Mouse (Mus musculus) thymus, adult 2 months (tissue): ENCODE measurements around the gene Pde4d. TPM values are rescaled to one million over a fixed set of nuclear protein-coding genes. Genes with fewer than 3 reads are reported as not detected.

Experiments
- DNase-seq: peaks from one replicate; pipeline ENCODE4 v3.0.0; 2021
- H3K27ac ChIP-seq: fragments of 200-500 bp; 2 replicates; pipeline ENCODE4 v1.5.1; 2012; ENCODE audit warnings: low read length, control low read depth; ENCODE audit not compliant: control insufficient read depth, insufficient read depth
- H3K27me3 ChIP-seq: fragments of 200-500 bp; 2 replicates; pipeline ENCODE4 v1.6.1; 2012; ENCODE audit warnings: mild to moderate bottlenecking, low read length, moderate library complexity, mixed read lengths; ENCODE audit not compliant: control insufficient read depth, insufficient read depth
- H3K36me3 ChIP-seq: fragments of 200-500 bp; 2 replicates; pipeline ENCODE4 v1.6.1; 2012; ENCODE audit warnings: mild to moderate bottlenecking, low read length, moderate library complexity; ENCODE audit not compliant: control insufficient read depth, insufficient read depth
- H3K4me1 ChIP-seq: fragments of 200-500 bp; replicated peaks from 2 replicates; pipeline ENCODE4 v1.6.1; 2012; ENCODE audit warnings: low read length; ENCODE audit not compliant: control insufficient read depth, insufficient read depth
- H3K4me3 ChIP-seq: fragments of 200-500 bp; 2 replicates; pipeline ENCODE4 v1.5.1; 2012; ENCODE audit warnings: mild to moderate bottlenecking, low read length, control low read depth, moderate library complexity; ENCODE audit not compliant: control insufficient read depth, insufficient read depth
- CTCF ChIP-seq: fragments of 200-500 bp; IDR thresholded peaks from 2 replicates; pipeline ENCODE4 v1.5.1; 2012; ENCODE audit warnings: mild to moderate bottlenecking, control low read depth, low read length, moderate library complexity, borderline replicate concordance; ENCODE audit not compliant: control insufficient read depth, poor library complexity, insufficient read depth; ENCODE audit errors: extremely low read depth
- POLR2A ChIP-seq: fragments of 200-500 bp; IDR thresholded peaks from 2 replicates; pipeline ENCODE4 v1.6.1; 2012; ENCODE audit warnings: mild to moderate bottlenecking, low read length, control low read depth, moderate library complexity; ENCODE audit not compliant: control insufficient read depth, poor library complexity, insufficient read depth; ENCODE audit errors: extremely low read depth
- WGBS: fragments of 180-500 bp; shearing (Covaris S2); methylation state at CpG from one replicate; pipeline ENCODE4 v1.1.7; 2018; 5-methylcytosine and 5-hydroxymethylcytosine counted together
- polyA plus RNA-seq: library from polyadenylated mRNA; depleted of rRNA; stranded (reverse); fragments of >200 nt; gene quantifications from 2 replicates; pipeline ENCODE4 v1.2.3, GENCODE M21; 2012

Gene Pde4d
- polyA plus RNA-seq, 1 experiment = 35.2 TPM

- H3K36me3 ChIP-seq = no peaks in the 10 kb centered on the region
- no peak for TF ChIP-seq CTCF
- no peaks in the 10 kb centered on the region; the same call in 1 of the 2 replicates for H3K27me3 ChIP-seq
- DNase-seq = no peak
- no peak overlapping the region for H3K27ac ChIP-seq
- no peak overlapping the region for H3K4me3 ChIP-seq
- no peaks in the 10 kb centered on the region for H3K4me1 ChIP-seq
- WGBS = 89% methylated on average over 3 of the region's 3 CpGs
Observed at GRCm38 (mm10) chr13:109121867-109122266, 672.1 kb downstream of the Pde4d start.

DNA sequence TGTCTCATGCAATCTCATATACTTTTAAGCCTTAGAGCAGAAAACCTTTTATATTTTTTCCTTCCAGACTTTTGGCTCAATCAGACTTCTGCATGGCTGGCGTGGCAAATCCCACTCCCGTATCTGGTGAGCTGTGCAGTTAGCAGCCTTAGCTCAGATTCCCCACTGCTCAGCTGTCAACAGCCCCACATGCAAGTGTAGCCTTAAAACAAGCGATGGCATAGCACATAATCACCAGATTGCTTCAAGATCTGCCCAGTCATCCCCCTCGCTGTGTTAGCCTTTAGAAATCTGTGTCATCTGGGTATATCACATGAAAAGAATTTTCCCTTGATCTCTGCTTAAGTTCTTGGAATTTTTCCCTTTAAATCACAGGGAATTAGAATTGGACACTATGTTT lies 686.7 kb downstream of the Pde4d start:
- TF ChIP-seq CTCF (no peak), POLR2A (no peak)
- no peak for DNase-seq
- WGBS = 94% methylated on average over 4 of the region's 4 CpGs

DNA sequence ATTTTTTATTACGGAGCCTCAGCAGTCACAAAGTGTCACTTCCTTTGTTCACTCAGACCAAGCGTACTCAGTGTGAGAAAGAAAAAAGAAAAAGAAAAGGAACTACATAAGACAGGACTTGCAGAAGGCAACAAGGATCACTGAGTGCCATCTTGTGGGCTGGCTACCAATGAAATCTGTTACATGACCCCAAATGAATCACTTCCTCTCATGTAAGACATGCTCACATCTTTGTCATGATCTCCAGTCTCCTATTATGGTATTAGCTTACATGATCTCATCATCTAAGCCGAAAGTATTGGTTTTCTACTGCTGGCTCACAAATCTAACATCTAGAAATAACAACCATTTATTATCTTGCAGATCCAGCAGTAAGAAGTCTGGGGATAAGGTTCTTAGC lies 709.0 kb downstream of the Pde4d start:
- H3K27ac ChIP-seq = no peak overlapping the region
- H3K4me3 ChIP-seq = no peak overlapping the region
- TF ChIP-seq CTCF = no peak
- no peak for TF ChIP-seq POLR2A
- 81% methylated on average over 3 of the region's 3 CpGs for WGBS
- no peaks in the 10 kb centered on the region for H3K36me3 ChIP-seq
- DNase-seq = no peak
- H3K27me3 ChIP-seq = no peaks in the 10 kb centered on the region
- H3K4me1 ChIP-seq = no peaks in the 10 kb centered on the region

More for the DNA sequence above, 686.7 kb downstream of the Pde4d start:
- no peaks in the 10 kb centered on the region for H3K36me3 ChIP-seq
- no peaks in the 10 kb centered on the region for H3K4me1 ChIP-seq
- no peaks in the 10 kb centered on the region for H3K27me3 ChIP-seq
- no peak overlapping the region for H3K4me3 ChIP-seq
- no peak overlapping the region for H3K27ac ChIP-seq

DNA sequence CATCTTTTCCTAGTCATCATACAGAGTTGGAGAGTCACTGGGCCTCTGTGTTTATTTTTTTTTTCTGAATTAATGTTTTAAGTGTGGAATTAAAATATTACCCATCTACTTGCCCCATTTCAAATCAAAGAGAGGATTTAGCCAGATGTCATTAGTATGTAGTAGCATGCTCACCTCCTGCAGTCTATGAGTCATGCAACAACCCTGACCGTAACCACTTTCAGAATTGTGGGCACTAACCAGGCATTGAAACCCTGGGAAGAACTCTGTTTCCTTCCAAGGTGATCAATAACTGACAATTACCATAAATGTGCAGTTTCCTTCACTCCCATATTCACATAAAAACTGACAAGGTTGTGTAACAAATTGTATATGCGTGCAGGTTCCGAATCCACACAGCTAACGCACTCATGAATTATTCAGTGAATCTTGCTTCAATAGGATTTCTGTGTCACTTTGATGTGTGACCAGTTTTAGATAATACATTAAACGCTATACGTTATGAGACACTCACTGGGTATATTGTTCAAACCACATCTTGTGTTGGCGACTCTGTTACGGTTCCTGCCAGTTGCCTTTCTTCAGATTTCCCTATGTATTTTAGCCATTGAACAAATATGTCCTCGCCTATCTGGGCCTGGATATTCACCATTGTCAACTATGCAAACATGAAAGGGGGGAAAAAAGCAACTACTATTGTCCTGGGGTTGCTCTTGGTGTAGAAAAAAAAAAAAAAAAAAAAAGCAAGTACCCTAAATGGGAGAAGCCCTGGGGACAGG lies 719.0 kb downstream of the Pde4d start:
- no peaks in the 10 kb centered on the region for H3K4me1 ChIP-seq
- no peak for TF ChIP-seq CTCF
- TF ChIP-seq POLR2A = no peak
- no peak overlapping the region for H3K27ac ChIP-seq
- H3K4me3 ChIP-seq = no peak overlapping the region
- 98% methylated on average over 9 of the region's 9 CpGs for WGBS
- H3K36me3 ChIP-seq = no peaks in the 10 kb centered on the region
- H3K27me3 ChIP-seq = no peaks in the 10 kb centered on the region
- no peak for DNase-seq

- WGBS = 96% methylated on average over 2 of the region's 2 CpGs
- no peaks in the 10 kb centered on the region for H3K27me3 ChIP-seq
- TF ChIP-seq CTCF = no peak
- TF ChIP-seq POLR2A = no peak
- no peak for DNase-seq
- no peaks in the 10 kb centered on the region for H3K36me3 ChIP-seq
- no peak overlapping the region for H3K4me3 ChIP-seq
- H3K4me1 ChIP-seq = no peaks in the 10 kb centered on the region
- no peak overlapping the region for H3K27ac ChIP-seq
Observed at GRCm38 (mm10) chr13:109169335-109169606, 719.5 kb downstream of the Pde4d start.

GRCm38 (mm10) chr13:109171688-109172087 lies 721.9 kb downstream of the Pde4d start:
- no peak for DNase-seq
- Histone ChIP-seq H3K27me3 (no peaks in the 10 kb centered on the region), H3K4me1 (no peaks in the 10 kb centered on the region), H3K27ac (no peak overlapping the region), H3K36me3 (no peaks in the 10 kb centered on the region), H3K4me3 (no peak overlapping the region)
- TF ChIP-seq CTCF (no peak), POLR2A (no peak)
- WGBS = 50% methylated on average over 7 of the region's 7 CpGs

DNA sequence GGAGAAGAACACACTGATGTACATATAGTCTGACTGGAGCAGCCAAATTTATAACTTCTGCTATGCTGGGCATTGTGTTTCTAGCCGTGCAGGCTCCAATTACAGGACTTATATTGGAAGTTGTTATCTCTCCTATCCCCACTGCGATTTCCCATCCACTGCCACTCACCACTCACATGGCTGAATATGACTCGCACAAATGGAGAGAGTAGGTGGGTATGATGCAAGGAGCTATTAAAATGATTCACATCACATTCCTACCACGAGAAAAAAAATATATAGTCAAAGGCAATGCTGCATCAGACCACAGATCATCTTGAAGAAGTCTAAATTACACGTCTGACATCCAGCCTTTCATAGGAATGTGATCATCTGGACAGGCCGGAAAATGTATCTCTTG lies 725.5 kb downstream of the Pde4d start:
- Histone ChIP-seq H3K27ac (no peak overlapping the region), H3K4me1 (no peaks in the 10 kb centered on the region), H3K27me3 (no peaks in the 10 kb centered on the region), H3K36me3 (no peaks in the 10 kb centered on the region), H3K4me3 (no peak overlapping the region)
- WGBS = 93% methylated on average over 6 of the region's 6 CpGs
- DNase-seq = no peak
- TF ChIP-seq POLR2A = no peak
- no peak for TF ChIP-seq CTCF
